Mouse (Mus musculus) kidney, embryonic 14.5 days (tissue): ENCODE data around the gene Srcin1. TPM values are rescaled to one million over a fixed set of nuclear protein-coding genes. Genes with fewer than 3 reads are reported as not detected.

Experiments
- ATAC-seq: fragments of 200-750 bp; cut with Nextera tagmentation; 2 replicates; pipeline ENCODE4 v1.8.0; 2017; ENCODE audit warnings: moderate number of reproducible peaks, mild to moderate bottlenecking, moderate TSS enrichment, moderate library complexity; ENCODE audit not compliant: low FRiP score, low TSS enrichment
- H3K27ac ChIP-seq: fragments of 300-500 bp; sonication (generic); 2 replicates; pipeline ENCODE4 v1.5.1; 2014; ENCODE audit warnings: low read depth, mild to moderate bottlenecking, low read length, moderate library complexity, mixed read lengths
- H3K27me3 ChIP-seq: fragments of 300-500 bp; sonication (generic); 2 replicates; pipeline ENCODE4 v1.6.1; 2014; ENCODE audit warnings: mild to moderate bottlenecking, low read length; ENCODE audit not compliant: control insufficient read depth, insufficient read depth
- H3K36me3 ChIP-seq: fragments of 300-500 bp; sonication (generic); 2 replicates; pipeline ENCODE4 v1.6.1; 2014; ENCODE audit warnings: low read length, mixed read lengths; ENCODE audit not compliant: control insufficient read depth, insufficient read depth
- H3K4me1 ChIP-seq: fragments of 300-500 bp; sonication (generic); 2 replicates; pipeline ENCODE4 v1.6.1; 2014; ENCODE audit warnings: low read length, mixed read lengths; ENCODE audit not compliant: control insufficient read depth, insufficient read depth
- H3K4me2 ChIP-seq: fragments of 300-500 bp; sonication (generic); replicated peaks from 2 replicates; pipeline ENCODE4 v1.6.1; 2014; ENCODE audit warnings: low read depth, mild to moderate bottlenecking, low read length
- H3K4me3 ChIP-seq: fragments of 300-500 bp; sonication (generic); 2 replicates; pipeline ENCODE4 v1.5.1; 2014; ENCODE audit warnings: mild to moderate bottlenecking, low read length
- H3K9ac ChIP-seq: fragments of 300-500 bp; sonication (generic); 2 replicates; pipeline ENCODE4 v1.6.1; 2014; ENCODE audit warnings: low read depth, mild to moderate bottlenecking, low read length, moderate library complexity
- H3K9me3 ChIP-seq: fragments of 300-500 bp; sonication (generic); 2 replicates; pipeline ENCODE4 v1.6.1; 2016; ENCODE audit warnings: low read length; ENCODE audit not compliant: control insufficient read depth
- WGBS: fragments of 180-500 bp; shearing (Covaris S2); extraction: QIAGEN DNeasy Blood & Tissue Kit; methylation state at CpG from one replicate; pipeline ENCODE4 v1.1.7; 2014; 5-methylcytosine and 5-hydroxymethylcytosine counted together
- polyA plus RNA-seq: library from polyadenylated mRNA; unstranded; fragments of >200 nt; fragmentation: Nextera tagmentation; extraction: Ambion mirVana; gene quantifications from 2 replicates; pipeline ENCODE4 v1.2.1, GENCODE M21; 2014

Gene Srcin1
- polyA plus RNA-seq, 1 experiment from 2014 or later, result 0.97 TPM

DNA sequence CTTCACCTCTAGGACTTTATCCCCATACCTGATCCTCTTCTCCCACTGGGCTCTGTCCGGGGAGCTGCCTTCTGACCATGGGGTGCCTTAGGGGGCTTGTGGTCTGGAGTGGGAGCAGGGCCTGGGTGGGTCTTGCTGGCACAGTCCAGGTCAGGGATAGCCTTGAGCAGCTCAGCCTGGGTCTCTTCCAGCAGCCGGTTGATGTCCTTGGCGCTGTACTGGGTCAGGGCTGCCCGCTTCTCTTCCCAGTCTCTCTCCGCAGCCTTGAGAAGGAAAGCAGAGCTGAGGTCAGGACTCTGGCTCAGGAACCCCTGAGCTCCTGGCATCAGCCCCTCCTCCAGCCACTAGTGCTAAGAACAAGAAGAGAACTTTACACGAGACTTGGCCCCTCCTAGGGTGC is 50.7 kb downstream of the Srcin1 start:
- Histone ChIP-seq H3K4me1 (peaks cover 16% of the 10 kb centered on the region), H3K4me2 (no peak overlapping the region), H3K27ac (no peak overlapping the region), H3K9ac (no peak overlapping the region), H3K27me3 (no peaks in the 10 kb centered on the region; the same call in 1 of the 2 replicates), H3K9me3 (no peaks in the 10 kb centered on the region), H3K36me3 (no peaks in the 10 kb centered on the region), H3K4me3 (no peak overlapping the region)
- WGBS, result 87% methylated on average over 6 of the region's 6 CpGs
- no peak for ATAC-seq

GRCm38 (mm10) chr11:97524306-97524705 is 51.7 kb downstream of the Srcin1 start:
- no peak overlapping the region for H3K4me2 ChIP-seq
- ATAC-seq, result no peak
- H3K4me3 ChIP-seq, result no peak overlapping the region
- WGBS, result 27% methylated on average over 9 of the region's 9 CpGs
- H3K27me3 ChIP-seq, result no peaks in the 10 kb centered on the region
- peak overlapping the region; percentile 52; the same call in 1 of the 2 replicates for H3K27ac ChIP-seq
- H3K36me3 ChIP-seq, result no peaks in the 10 kb centered on the region
- H3K9me3 ChIP-seq, result no peaks in the 10 kb centered on the region
- no peak overlapping the region for H3K9ac ChIP-seq
- H3K4me1 ChIP-seq, result peaks cover 16% of the 10 kb centered on the region

DNA sequence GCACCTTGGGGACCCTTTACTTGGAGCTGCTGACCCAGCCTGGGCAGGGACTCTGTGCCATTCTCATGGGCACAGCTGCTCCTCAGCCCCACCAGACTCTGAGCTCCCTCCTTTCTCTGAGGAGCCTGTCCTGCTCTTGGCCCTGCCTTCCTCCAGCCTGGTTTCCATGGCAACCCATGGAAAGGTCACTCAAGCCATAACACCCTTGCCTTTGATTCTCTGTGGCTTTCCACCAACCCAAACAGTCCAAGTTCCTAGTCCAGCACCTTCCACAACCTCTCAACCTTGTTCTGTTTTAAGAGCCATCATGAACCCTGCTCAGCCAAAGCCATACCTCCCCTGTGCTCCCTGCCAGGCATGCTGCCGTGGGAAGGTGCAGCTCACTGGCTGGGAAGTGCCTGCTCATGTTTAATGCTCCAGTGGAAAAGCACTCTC is 52.1 kb downstream of the Srcin1 start:
- 0% methylated on average over 1 of the region's 1 CpGs for WGBS
- Histone ChIP-seq H3K4me2 (no peak overlapping the region), H3K27me3 (no peaks in the 10 kb centered on the region), H3K9me3 (no peaks in the 10 kb centered on the region), H3K36me3 (no peaks in the 10 kb centered on the region), H3K4me3 (no peak overlapping the region), H3K4me1 (peaks cover 16% of the 10 kb centered on the region), H3K27ac (peak overlapping the region; percentile 52; the same call in 1 of the 2 replicates), H3K9ac (no peak overlapping the region)
- ATAC-seq, result peak; percentile 58

- Histone ChIP-seq H3K27me3 (no peaks in the 10 kb centered on the region), H3K27ac (no peak overlapping the region), H3K4me3 (no peak overlapping the region), H3K36me3 (no peaks in the 10 kb centered on the region), H3K4me1 (peaks cover 16% of the 10 kb centered on the region), H3K9ac (no peak overlapping the region), H3K9me3 (no peaks in the 10 kb centered on the region), H3K4me2 (no peak overlapping the region)
- WGBS, result 79% methylated on average over 14 of the region's 14 CpGs
- no peak for ATAC-seq
Observed at GRCm38 (mm10) chr11:97523107-97523506, 52.9 kb downstream of the Srcin1 start.

- H3K9me3 ChIP-seq, result no peaks in the 10 kb centered on the region
- no peak for ATAC-seq
- no peak overlapping the region for H3K4me2 ChIP-seq
Observed at GRCm38 (mm10) chr11:97521741-97522474, 54.1 kb downstream of the Srcin1 start.

DNA sequence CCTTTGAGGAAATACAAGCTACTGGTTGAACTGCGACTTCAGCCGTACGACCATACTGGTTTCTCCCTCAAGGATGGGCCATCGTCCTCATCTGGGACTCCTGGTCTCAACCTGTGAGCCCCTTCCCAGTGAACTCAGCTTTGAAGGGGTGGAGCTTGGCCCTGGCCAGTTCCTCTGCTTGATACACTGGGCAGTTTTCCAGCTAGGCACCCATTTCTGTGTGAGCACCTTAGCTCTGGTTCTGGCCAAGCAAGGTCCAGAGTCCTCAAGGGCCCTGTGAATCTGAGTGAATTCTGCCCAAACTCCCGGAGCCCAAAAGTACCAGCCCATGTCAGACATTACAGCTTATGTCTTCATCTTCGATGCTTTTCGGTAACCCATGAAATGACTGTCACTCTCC is 55.4 kb downstream of the Srcin1 start:
- no peak overlapping the region for H3K27ac ChIP-seq
- 91% methylated on average over 7 of the region's 7 CpGs for WGBS
- H3K9me3 ChIP-seq, result no peaks in the 10 kb centered on the region
- no peak overlapping the region for H3K4me3 ChIP-seq
- H3K27me3 ChIP-seq, result no peaks in the 10 kb centered on the region
- no peak for ATAC-seq
- H3K4me2 ChIP-seq, result no peak overlapping the region
- peaks cover 16% of the 10 kb centered on the region for H3K4me1 ChIP-seq
- no peaks in the 10 kb centered on the region; the same call in 1 of the 2 replicates for H3K36me3 ChIP-seq
- no peak overlapping the region for H3K9ac ChIP-seq

More at GRCm38 (mm10) chr11:97521741-97522474, 54.1 kb downstream of the Srcin1 start:
- H3K27me3 ChIP-seq, result no peaks in the 10 kb centered on the region
- no peak overlapping the region for H3K9ac ChIP-seq
- WGBS, result 82% methylated on average over 29 of the region's 29 CpGs
- no peak overlapping the region for H3K4me3 ChIP-seq
- H3K36me3 ChIP-seq, result no peaks in the 10 kb centered on the region
- H3K4me1 ChIP-seq, result peaks cover 16% of the 10 kb centered on the region
- no peak overlapping the region for H3K27ac ChIP-seq

DNA sequence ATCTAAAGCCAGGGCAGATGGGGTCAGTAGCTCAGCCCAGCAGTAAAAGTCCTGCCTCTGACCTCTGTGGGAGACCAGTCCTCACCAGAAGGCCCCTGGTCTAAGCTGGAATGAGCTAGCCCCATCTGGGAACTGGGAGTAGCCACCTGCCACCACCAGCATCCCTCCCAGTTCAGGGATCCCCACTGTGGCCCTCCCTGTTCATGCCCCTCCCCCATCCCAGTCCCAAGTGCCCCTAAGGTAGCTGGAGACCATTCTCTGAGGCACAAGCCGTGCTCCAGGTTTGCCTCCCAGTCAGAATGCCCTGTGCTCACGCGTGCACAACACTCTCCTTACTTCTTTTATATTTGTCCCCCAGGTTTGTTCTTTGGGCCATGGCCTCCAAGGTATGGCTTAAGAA is 62.9 kb downstream of the Srcin1 start:
- ATAC-seq, result no peak
- H3K4me3 ChIP-seq, result no peak overlapping the region
- no peak overlapping the region for H3K27ac ChIP-seq
- peaks cover 2% of the 10 kb centered on the region; the same call in 1 of the 2 replicates for H3K4me1 ChIP-seq
- no peaks in the 10 kb centered on the region for H3K9me3 ChIP-seq
- WGBS, result 82% methylated on average over 3 of the region's 3 CpGs
- H3K9ac ChIP-seq, result no peak overlapping the region
- no peaks in the 10 kb centered on the region; the same call in 1 of the 2 replicates for H3K36me3 ChIP-seq
- H3K27me3 ChIP-seq, result no peaks in the 10 kb centered on the region
- H3K4me2 ChIP-seq, result no peak overlapping the region

GRCm38 (mm10) chr11:97512511-97512910 is 63.5 kb downstream of the Srcin1 start:
- no peaks in the 10 kb centered on the region for H3K27me3 ChIP-seq
- H3K4me1 ChIP-seq, result peaks cover 2% of the 10 kb centered on the region; the same call in 1 of the 2 replicates
- H3K9ac ChIP-seq, result no peak overlapping the region
- 58% methylated on average over 6 of the region's 6 CpGs for WGBS
- no peak for ATAC-seq
- no peaks in the 10 kb centered on the region; the same call in 1 of the 2 replicates for H3K36me3 ChIP-seq
- peak overlapping the region; percentile 27 for H3K4me2 ChIP-seq
- no peaks in the 10 kb centered on the region for H3K9me3 ChIP-seq
- H3K4me3 ChIP-seq, result no peak overlapping the region
- no peak overlapping the region; the same call in 1 of the 2 replicates for H3K27ac ChIP-seq

GRCm38 (mm10) chr11:97511661-97512369 is 64.2 kb downstream of the Srcin1 start:
- no peaks in the 10 kb centered on the region; the same call in 1 of the 2 replicates for H3K36me3 ChIP-seq
- H3K4me3 ChIP-seq, result 0 out of 2 replicates have a peak overlapping the region, but pooled peaks have one; percentile 9
- peak overlapping the region; percentile 38; the same call in 1 of the 2 replicates for H3K27ac ChIP-seq
- H3K4me1 ChIP-seq, result peaks cover 2% of the 10 kb centered on the region; the same call in 1 of the 2 replicates
- H3K4me2 ChIP-seq, result peak overlapping the region; percentile 27
- no peaks in the 10 kb centered on the region for H3K9me3 ChIP-seq
- 0 out of 2 replicates have a peak, but pooled peaks have one; percentile 14 for ATAC-seq
- 49% methylated on average over 13 of the region's 13 CpGs for WGBS
- no peak overlapping the region for H3K9ac ChIP-seq
- no peaks in the 10 kb centered on the region for H3K27me3 ChIP-seq
